Mouse (Mus musculus) kidney, postnatal 4 days (tissue): Measurements from ENCODE around the gene Arhgef19.
A peak's percentile ranks its signal among the peaks of the same experiment; 100 is the strongest.

ENCODE experiments used
- DNase-seq, 2 experiments: peaks; one replicate each; pipeline ENCODE4 v3.0.0; 2021; ENCODE audit warnings: mixed read lengths in 2 of 2

Arhgef19 gene

DNA sequence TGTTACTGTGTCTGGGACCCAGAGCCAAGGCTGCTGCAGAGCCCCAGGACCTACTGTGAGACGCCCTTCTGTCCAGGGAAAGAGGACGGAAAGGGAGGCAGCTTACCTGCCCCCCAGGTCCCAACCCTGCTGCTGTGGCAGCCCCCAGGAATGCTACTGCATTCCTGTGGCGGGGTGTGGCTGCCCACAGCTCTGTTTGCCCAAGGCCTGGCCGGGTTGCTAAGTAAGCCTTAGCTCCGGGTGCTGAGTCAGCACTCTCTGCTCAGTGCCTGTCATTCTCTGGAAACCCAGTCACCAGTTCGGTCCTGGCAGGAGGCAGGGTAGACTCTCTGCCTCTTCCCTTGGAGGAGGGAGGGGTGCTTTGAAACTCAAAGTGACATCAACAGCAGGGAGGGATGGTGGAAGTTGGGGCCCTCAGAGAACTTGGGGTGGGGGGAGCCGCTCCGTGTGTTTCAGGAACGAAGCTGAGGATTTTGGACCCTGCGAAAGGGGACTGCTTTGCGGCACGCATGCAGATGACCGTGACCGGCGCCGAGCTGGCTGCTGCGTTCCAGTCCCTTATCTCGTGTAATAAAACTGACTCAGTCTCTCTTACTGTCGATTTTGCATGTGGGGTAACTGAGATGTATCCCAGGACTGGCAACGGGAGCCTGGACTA is 47.7 kb downstream of the Arhgef19 start:
- DNase-seq, result peak; percentile 68 to 81

GRCm38 (mm10) chr4:141287518-141288004 is 48.3 kb downstream of the Arhgef19 start:
- DNase-seq, result no peak

DNA sequence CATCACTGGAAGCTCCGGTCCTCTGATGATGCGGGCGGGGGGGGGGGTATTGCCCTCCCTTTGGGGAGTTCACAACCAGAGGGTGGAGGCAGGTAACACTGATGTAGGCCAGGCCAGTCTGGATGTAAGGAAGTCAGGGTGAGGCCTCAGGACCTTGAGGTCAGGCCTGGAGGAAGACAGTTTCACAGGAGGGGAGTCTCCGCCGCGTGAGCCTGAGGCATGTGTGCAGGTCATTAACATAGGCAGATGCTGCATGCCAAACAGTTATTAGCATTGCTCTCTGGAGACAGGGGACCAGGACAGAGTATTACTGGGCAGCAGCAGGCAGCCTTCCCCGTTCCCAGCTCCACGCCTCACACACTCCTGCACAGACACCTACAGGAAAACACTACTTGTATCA is 48.9 kb downstream of the Arhgef19 start:
- DNase-seq, result no peak

DNA sequence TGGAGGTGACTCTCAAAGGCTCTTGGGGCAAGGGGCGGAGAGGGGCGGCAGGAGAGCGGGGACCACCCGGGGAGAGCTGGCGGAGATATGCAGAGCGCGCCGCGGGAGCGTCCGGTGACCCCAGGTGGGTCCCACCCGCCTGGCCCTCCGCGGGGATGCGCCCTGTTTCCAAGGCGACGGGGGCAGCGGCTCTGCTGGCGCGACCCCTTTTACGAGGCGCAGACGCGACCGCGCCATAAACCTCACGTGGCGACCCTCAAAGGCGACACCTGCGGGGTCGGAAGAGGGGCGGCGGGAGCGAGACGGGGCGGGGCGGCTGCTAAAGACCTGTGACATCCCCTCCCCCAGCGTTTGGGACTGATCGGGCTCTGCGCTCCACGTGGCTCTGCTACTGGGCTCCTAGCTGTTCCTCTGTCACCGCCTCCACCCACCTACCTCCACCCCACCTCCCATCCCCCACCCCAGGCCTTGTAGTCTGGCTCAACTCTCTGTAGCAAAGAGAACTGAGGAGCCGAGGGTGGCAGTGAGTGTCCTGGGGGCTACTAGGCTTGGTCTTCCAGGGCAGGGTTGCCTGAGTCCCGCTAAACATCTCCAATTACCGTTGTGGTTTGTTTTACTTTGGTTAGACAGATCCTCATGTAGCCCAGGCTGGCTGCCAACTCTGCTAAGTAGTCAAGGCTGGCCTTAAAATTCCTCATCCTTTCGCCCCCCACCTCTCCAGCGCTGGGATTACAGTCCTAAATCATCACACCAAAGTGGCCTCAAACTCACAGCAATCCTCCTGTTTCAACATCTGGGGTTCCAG is 52.5 kb downstream of the Arhgef19 start:
- peak in 1 of 2 experiments; percentile 34 for DNase-seq

DNA sequence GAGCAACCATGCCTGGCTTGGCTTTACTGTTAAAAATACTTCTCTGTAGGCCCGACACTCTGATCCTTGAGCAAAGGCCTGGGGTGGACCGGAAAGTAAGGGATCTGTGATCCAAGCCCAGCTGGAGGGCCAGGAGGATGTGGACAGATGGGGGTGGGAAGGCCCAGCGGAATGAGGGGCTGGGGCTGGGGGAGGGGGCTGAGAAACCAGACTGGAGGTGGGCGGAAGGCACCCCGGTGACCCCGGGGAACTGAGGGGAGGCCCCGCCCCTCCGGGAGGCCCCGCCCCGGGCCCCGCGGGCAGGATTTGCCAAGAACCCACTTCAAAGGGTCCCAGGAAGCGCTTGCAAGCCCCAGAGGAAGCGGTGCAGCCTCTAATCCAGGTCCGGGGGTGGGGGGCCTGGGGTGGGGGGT is 56.5 kb downstream of the Arhgef19 start:
- peak in 1 of 2 experiments; percentile 39 for DNase-seq

DNA sequence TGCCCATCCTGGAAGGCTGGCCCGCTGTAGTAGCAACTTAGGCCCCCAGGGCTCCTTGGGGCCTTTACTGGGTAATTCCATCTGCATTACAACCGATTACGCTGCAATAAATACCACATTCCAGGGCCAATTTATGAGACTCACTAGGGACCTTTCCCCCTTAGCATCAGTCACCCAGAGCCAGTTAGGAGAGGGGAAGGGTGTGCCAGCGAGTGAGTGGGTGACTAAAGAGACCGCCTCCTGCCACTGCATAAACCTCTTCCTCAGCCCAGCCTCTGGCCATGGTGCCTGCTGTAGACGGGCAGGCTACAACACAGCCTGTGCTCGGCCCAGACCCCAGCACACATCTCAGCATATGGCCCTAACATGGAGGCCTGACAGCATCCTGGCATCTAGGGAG is 58.6 kb downstream of the Arhgef19 start:
- no peak for DNase-seq

GRCm38 (mm10) chr4:141299356-141299755 is 60.1 kb downstream of the Arhgef19 start:
- DNase-seq, result no peak

DNA sequence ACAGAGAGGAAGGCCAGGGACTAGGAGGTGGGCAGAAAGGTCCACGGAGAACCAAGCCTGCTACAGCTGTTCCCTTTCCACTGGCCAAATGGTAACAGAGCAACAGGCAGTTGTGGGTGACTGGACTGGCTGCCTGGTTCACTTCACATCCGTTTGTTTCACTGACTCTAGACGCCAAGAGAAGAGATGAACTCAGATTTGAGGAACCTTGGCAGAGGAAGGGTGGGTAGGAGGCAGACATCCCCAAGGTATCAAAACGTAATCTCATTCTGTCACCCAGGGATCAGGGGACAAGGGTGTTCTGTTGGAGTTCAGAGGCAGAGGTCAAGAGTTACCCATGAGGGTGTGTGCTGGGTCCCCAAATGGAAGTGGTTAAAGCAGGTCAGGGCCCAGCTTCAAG is 60.9 kb downstream of the Arhgef19 start:
- no peak for DNase-seq

- peak; percentile 95 to 96 for DNase-seq
These were observed 61.8 kb downstream of the Arhgef19 start, which contains the start of gene Epha2 for GRCm38 (mm10) chr4:141301116-141301553. Gene Epha2, plus strand, starts transcription at chr4:141301240.

DNA sequence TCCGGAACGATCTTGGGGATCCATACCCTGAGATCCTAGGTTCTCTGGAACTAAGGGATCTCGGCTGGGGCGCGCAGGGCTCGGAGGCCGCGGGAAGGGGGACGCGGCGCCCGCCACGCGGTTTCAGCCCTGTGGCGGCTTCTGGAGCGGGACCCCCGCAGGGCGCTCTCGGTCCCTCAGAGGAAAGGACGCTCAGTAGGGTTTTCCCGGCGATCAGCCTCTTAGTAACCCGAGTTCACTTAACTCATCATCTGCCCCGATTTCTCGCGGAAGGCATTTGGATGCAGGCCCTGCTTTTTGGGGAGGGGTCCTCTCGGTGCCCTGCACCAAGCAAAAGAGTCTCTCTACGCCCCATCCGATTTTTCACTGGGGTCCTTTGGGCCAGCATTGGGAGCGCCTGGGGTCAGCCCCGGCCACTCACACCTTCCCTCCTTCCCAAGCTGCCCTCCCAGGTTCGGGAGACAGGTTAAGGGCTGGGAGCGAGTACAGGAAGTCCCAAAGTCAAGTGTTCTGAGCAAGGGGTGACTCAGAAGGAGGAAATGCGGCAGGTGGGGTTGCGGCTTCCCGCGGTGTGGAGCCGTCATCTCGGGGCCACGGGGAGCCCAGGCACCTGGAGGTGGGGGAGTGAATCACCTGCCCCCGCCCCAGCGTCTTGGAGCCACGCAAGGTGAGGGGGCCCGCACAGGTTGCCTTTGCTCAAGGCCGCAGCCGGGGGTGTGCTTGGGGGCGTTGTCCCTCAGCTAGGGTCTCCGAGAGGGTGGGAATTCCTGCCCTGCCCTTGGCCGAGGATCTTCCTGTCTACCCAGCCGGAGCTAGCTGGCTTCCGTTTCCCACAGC is 62.5 kb downstream of the Arhgef19 start:
- DNase-seq, result peak in 1 of 2 experiments; percentile 55

DNA sequence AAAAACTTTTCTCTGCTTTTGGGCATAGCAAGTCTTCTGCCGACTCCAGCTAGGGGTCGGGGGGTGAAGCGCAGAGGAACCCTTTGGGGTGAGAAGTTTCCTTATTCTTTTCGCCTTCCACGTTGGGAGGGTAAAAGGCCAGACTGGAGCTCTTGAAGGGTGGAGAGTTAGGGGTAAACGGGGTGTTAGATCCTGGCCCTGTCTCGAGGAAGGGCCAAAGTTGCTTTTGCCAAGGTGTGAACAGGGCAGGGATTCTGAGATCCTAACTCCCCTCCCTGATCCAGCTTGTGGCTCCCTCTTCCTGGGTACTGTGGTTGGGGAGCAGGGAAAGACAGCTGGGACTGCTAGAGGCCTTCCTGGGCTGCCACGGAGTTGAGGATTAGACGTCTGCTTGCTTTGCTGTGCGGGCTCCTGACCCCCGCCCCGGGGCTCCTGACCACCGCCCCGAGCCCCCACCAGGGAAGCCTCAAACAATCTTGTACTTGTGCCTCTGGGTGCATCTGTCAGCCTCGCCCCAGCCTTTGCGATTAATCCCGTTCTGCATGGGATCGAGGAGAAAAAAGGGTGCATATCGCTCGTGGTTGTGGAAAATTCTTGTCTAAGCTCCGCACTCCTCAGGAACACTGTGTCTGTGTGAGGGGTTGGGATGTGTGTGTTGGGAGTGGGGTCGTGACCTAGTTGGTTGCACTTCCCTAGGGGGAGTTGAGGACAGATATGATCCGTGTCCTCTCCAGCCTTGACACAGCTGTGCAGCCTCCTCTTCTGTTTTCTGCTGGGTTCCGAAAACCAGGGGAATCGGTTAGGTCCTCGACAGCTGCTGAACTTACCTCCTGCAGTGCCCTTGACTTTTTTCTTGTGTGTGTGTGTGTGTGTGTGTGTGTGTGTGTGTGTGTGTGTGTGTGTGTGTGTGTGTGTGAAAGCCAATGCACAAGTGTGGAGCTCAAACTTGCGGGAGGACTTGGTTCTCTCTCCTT is 63.4 kb downstream of the Arhgef19 start:
- DNase-seq, result peak in 1 of 2 experiments; percentile 32

DNA sequence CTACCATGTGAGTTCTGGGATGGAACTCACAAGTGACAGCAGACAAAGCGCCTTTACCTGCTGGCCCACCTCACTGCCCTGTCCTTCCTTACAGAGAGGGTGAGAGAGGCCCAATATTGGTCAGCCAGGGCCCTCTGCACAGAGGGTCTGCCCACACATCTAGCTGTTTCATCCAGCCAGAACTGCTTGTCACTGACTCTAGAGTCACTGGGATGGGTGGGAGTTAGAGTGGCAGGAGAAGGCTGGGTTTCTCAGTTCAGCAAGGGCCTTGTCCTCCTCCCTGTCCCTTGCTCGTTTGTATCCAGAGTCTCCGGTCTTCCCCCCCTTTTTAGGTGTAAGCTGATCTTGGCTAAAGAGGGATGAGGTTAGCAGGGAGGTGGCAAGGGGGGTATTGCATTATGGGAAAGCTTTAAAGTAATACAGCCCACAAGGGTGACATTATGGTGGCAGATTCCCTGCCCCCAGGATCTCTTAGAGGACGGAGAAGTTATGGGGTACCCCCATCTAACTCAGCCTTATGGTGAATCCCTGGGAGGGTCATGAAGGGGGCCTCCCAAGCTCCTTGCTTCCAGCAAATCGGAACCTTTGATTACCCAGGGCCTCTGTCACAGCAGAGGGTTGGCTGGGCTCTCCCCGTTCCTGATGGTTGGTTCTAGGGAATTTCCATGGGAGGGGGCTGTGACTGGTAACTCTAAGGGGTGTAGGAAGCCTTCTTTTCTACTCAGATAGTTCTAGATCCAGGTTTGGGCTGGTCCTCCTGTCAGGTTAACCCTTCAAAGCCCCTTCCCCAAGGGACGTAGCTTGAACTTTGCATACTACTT is 64.3 kb downstream of the Arhgef19 start:
- DNase-seq, result peak in 1 of 2 experiments; percentile 58

DNA sequence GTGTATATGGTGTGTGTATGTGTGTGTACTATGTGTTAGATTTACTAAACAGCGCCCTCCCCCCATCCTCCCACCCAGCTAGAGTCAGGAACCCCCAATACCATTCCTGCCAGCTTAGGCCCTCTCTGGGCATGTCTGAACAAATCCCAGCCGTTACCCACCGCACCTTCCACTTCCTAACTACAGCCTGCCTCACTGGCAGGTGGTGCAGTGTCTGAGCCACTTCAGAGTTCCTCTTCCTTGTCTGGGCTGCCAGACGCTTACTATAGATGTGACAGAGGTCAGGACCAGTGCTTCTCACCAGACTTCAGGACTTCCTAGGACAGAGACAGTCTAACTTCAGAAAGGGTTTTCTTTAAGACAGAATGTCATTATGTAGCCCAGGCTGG is 64.9 kb downstream of the Arhgef19 start:
- DNase-seq, result no peak

- no peak for DNase-seq
These were observed 66.8 kb downstream of the Arhgef19 start for GRCm38 (mm10) chr4:141306057-141306456.
